Mouse (Mus musculus): ENCODE results near the gene Foxn4.

The Foxn4 gene

DNA sequence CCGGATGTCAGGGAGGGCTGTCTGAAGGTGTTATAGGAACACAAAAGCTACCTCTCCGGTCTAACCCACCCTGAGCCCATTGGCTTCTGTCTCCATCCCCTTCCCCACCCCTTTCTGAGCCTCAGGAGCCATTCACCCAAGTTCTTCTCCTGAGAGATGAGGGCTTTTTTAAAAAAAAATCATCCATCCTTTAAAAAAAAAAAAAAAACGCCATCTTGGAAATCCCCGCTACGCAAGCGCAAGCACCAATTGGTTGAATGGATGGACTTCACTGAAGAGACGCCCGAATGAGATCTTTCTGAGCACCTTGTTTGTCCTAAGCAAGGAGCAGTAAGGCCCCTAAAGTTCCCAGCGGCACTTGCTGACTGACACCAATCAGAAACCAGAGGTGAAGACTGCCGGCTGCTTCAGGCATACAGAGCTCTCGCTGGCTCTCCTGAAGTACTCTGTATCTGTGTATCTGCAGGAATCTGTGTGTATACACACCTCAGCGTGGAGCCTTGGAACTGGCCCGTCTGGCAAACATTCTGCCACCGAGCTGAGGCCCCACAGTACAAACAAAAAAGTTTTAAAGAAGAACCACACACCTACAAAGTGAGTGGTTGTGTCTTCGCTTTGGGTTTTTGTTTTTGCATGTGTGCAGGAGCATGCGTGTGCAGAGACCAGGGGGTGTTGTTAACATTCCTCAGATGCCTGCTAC lies 13.4 kb upstream of the Foxn4 start:
- H3K27me3 ChIP-seq (ENCODE audit: control insufficient read depth, insufficient read depth, low read length, poor library complexity, severe bottlenecking), result no peaks in the 10 kb centered on the region; the same call in 1 of the 2 replicates
- no peaks in the 10 kb centered on the region for H3K36me3 ChIP-seq (ENCODE audit: control insufficient read depth, insufficient read depth, low read length, poor library complexity, severe bottlenecking)
- DNase-seq (ENCODE audit: low read depth, low spot score), result no peak

DNA sequence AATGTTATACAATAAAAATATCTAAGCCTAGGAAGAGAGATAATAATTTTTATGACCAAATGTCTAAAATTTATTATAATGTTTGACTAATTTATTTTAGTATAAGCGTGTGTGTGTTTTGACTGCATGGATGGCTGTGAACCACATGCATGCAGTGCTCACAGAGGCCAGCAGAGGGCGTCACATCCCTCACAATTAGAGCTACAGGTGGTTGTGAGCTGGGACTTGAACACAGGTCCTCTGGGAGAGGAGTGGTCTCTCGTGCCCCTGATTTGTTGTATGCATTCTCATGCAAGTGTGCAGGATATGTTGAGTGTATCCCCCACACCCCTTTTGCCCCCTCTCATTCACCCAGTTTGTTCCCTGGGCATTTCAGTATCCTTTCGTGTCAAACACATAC lies 12.5 kb upstream of the Foxn4 start:
- no peaks in the 10 kb centered on the region; the same call in 1 of the 2 replicates for H3K27me3 ChIP-seq (ENCODE audit: control insufficient read depth, insufficient read depth, low read length, poor library complexity, severe bottlenecking)
- H3K36me3 ChIP-seq (ENCODE audit: control insufficient read depth, insufficient read depth, low read length, poor library complexity, severe bottlenecking), result no peaks in the 10 kb centered on the region
- DNase-seq (ENCODE audit: low read depth, low spot score), result no peak

DNA sequence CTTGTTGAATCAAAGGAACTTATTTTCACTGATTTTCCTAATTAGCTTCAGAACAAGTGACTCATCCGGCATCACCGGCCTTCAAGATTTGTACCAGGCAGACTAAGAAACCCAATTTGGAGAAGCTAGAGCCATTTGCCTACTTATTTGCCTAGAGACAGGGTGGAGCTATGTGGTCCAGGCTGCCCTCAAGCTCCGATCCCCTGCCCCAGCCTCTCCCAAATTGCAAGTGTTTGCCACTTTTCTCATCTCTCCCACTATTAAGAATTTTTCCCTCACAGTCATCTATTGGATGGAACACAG lies 11.7 kb upstream of the Foxn4 start:
- no peaks in the 10 kb centered on the region; the same call in 1 of the 2 replicates for H3K27me3 ChIP-seq (ENCODE audit: control insufficient read depth, insufficient read depth, low read length, poor library complexity, severe bottlenecking)
- H3K36me3 ChIP-seq (ENCODE audit: control insufficient read depth, insufficient read depth, low read length, poor library complexity, severe bottlenecking), result no peaks in the 10 kb centered on the region
- DNase-seq (ENCODE audit: low read depth, low spot score), result no peak

DNA sequence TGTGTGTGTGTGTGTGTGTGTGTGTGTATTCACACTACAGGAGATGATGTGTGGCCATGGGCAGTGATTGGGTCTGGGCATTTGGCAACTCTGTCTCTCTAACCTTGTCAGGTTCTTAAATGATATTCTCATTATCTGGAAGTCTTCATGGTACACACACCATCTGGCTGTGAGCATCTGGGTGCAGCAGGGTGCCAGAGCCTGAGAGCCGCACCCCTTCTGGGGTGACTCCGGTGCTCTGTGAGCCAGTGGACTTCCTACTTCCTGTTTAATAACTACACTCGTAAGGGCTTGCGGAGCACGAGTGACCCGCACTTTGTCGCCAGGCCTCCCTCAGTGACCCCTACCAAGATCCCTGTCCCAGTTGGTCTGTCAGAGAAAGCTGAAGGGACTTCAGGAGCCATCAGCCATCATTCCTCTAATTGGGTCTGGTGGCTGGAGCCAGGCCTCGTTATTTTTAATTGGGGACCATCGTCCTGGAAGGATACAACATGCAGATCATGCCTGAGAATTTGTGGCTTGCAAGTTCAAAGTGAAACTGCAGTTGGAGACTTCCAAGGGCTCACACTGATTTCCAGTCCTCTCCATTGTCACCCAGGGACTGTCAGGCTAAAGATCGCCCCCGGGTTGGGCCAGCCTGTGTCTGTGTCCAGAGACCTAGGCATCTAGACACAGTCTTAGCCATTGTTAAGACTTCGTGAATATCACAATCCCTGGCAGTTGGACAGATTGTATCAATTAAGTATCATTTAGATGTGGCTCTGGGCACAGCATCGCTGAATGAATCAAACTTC lies 11.2 kb upstream of the Foxn4 start:
- Histone ChIP-seq H3K27me3 (ENCODE audit: control insufficient read depth, insufficient read depth, low read length, poor library complexity, severe bottlenecking) (no peaks in the 10 kb centered on the region; the same call in 1 of the 2 replicates), H3K36me3 (ENCODE audit: control insufficient read depth, insufficient read depth, low read length, poor library complexity, severe bottlenecking) (no peaks in the 10 kb centered on the region)
- DNase-seq (ENCODE audit: low read depth, low spot score), result no peak

DNA sequence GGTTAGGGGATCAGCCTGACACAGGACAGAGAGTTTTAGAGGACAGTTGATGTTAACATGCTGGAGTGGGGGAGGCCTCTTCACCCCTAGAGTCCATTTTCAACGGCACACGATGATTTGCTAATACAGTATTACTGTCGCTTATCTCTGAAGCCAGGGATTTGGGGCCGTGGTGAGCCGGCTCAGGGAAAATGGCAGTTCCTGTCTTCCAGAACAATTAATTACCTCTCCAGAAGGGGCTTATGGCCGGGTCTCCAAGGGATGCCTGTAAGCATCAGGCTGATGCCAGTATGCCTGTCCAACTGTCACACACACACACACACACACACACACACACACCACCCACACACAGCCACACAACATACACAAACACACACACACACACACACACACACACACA lies 8.7 kb upstream of the Foxn4 start:
- Histone ChIP-seq H3K27me3 (ENCODE audit: control insufficient read depth, insufficient read depth, low read length, poor library complexity, severe bottlenecking) (no peaks in the 10 kb centered on the region), H3K36me3 (ENCODE audit: control insufficient read depth, insufficient read depth, low read length, poor library complexity, severe bottlenecking) (no peaks in the 10 kb centered on the region)
- no peak for DNase-seq (ENCODE audit: low read depth, low spot score)

DNA sequence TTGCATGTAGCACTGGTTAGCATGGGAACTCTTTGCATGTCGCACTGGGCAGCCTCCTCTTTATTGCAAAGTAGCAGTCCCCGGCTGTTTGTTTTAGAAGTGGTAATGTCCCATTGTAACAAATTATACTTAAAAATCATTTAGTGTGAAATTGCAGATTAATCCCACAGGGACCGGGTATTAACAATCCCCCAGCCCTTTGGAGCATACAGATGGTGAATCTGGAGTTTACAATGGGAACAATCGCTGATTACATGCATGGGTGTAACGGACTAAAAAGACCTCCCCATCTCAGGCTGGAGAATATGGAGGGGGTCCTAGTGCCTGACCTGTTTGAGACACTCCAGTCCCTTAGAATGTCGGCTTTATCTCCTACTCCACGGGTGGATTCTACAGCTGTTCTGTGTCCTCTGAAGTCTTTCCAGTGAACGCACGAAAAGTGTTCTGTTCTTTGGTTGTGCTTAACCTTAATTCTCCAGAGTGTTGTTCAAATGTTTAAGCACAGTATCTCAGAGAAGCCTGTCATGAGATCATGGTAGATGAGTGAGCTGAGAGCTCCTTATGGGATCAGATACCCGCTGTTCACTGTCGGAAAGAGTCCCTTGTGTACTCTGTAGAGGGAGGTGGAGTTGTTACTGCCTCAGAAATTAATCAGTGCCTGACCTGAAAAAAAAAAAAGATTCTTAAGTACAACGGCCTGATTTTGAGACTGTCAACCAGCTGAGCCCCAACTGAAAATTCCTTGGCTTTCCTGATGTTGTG lies 6.0 kb upstream of the Foxn4 start:
- Histone ChIP-seq H3K27me3 (ENCODE audit: control insufficient read depth, insufficient read depth, low read length, poor library complexity, severe bottlenecking) (no peaks in the 10 kb centered on the region), H3K36me3 (ENCODE audit: control insufficient read depth, insufficient read depth, low read length, poor library complexity, severe bottlenecking) (no peaks in the 10 kb centered on the region)
- no peak for DNase-seq (ENCODE audit: low read depth, low spot score)

DNA sequence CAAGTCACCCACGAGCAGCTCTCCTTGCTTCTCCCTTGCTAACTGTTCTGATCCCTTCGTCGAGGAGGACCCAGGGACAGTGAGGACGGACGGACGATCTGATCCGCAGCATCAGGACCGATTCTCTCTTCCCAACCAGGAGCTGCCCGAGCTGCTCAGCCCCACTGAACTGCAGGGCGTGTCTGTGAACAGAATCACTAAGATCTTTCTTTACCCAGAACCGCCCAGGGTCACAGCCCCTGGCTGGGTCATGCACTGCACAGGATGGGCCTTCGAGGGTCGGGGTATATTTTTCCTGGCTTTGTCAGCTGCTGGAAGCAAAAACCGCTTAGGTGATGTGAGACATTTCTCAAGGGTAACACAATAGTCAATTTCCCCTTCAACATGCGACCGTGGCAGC lies 2.4 kb upstream of the Foxn4 start:
- Histone ChIP-seq H3K36me3 (ENCODE audit: control insufficient read depth, insufficient read depth, low read length, poor library complexity, severe bottlenecking) (no peaks in the 10 kb centered on the region), H3K27me3 (ENCODE audit: control insufficient read depth, insufficient read depth, low read length, poor library complexity, severe bottlenecking) (no peaks in the 10 kb centered on the region)
- no peak for DNase-seq (ENCODE audit: low read depth, low spot score)

DNA sequence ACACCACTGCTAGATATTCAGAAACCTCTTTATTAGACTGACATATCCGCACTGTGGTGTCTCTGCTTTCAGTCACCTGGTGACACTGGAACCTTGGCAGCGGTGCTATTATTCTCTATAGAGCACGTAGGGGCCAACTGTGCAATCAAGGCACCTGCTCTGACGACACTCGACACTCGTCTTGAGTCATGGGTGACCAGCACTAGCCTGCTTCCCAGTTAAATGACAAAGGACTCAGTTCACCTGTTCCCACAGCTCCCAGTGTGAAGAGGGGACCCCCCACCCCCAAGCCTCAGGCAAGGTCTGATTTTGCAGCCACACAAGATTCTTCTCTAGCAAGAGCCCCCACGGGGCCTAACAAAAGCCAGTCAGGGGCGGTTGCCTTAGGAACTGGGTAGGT lies 1.7 kb upstream of the Foxn4 start:
- DNase-seq (ENCODE audit: low read depth, low spot score), result no peak
- Histone ChIP-seq H3K27me3 (ENCODE audit: control insufficient read depth, insufficient read depth, low read length, poor library complexity, severe bottlenecking) (no peaks in the 10 kb centered on the region), H3K36me3 (ENCODE audit: control insufficient read depth, insufficient read depth, low read length, poor library complexity, severe bottlenecking) (no peaks in the 10 kb centered on the region)

DNA sequence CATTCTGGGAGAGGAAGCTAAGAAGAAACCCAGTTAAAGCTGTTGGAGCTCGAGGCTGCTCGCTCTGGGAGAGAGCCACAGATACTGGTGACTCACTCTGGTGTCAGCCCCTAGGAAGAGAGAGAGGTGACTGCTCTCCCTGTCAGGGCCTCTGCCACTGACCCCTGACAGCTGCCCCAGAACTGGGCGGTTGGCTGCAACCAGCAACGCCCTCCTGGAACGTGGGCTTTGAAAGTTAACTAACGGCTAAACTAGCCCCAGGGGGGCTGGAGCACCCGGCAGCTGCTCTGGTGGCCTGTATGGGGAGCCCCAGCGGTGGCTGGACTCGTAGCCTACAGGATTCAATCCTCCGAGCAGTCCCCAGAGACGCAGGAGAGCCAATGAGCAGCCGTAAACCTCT lies 3.6 kb downstream of the Foxn4 start:
- Histone ChIP-seq H3K36me3 (ENCODE audit: control insufficient read depth, insufficient read depth, low read length, poor library complexity, severe bottlenecking) (no peaks in the 10 kb centered on the region), H3K27me3 (ENCODE audit: control insufficient read depth, insufficient read depth, low read length, poor library complexity, severe bottlenecking) (no peaks in the 10 kb centered on the region)
- DNase-seq (ENCODE audit: low read depth, low spot score), result no peak

DNA sequence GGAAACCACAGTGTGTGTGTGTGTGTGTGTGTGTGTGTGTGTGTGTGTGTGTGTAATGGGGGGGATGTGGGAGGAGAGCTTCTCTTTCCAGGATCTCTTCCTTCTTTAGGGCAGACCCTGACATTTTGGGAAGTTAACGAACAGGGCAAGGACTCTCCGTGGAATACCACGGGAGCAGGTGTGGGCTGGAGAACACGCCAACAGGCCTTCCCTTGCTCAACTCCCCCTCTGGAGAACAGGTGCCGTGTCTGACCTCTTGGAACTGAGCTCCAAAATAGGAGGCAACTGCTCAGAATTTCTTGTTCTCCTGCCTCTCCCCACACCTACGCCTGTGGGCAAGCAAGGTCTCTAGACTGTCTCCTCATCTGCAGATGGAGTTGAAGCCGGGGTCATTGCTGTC lies 4.1 kb downstream of the Foxn4 start:
- no peaks in the 10 kb centered on the region for H3K27me3 ChIP-seq (ENCODE audit: control insufficient read depth, insufficient read depth, low read length, poor library complexity, severe bottlenecking)
- no peaks in the 10 kb centered on the region for H3K36me3 ChIP-seq (ENCODE audit: control insufficient read depth, insufficient read depth, low read length, poor library complexity, severe bottlenecking)
- no peak for DNase-seq (ENCODE audit: low read depth, low spot score)

DNA sequence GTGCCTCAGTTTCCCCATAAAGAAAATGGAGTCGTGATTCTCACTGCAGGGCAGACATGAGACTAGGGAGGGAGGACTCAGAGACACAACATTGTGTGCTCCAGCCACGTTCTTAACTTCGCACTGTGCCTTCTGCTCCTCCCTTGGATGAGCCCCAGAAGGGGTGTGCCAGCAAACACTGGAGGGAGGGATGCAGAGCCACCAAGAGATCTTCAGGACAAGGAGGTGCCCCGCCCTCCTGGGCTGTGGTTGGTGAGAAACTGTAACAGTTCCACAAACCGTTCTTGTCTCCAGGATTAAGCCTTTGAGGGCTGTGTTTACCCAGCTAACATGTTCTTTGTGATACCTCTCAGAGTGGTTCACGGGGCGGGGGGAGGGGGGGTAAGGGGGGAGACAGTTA lies 5.0 kb downstream of the Foxn4 start:
- Histone ChIP-seq H3K36me3 (ENCODE audit: control insufficient read depth, insufficient read depth, low read length, poor library complexity, severe bottlenecking) (no peaks in the 10 kb centered on the region), H3K27me3 (ENCODE audit: control insufficient read depth, insufficient read depth, low read length, poor library complexity, severe bottlenecking) (no peaks in the 10 kb centered on the region)
- DNase-seq (ENCODE audit: low read depth, low spot score), result no peak

DNA sequence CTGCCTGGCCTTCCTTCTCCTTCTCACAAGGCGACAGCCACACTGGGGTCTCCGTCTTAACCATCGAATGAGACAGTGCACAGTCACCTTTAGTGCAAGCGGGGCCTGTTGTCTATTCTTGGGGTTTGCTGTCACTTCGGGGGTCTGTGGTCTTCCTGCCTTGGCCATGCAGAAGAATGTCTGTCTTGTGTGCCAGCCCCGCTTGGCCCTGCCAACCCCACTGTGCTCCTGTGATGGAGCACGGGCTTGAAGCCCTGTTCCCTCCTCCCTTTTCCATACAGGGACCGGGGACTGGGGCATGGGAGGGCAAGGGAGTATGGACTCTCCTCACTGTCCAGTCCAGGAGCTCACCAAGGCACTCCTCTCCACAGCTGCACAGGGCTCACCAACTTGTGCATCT lies 8.8 kb downstream of the Foxn4 start:
- DNase-seq (ENCODE audit: low read depth, low spot score), result no peak
- Histone ChIP-seq H3K27me3 (ENCODE audit: control insufficient read depth, insufficient read depth, low read length, poor library complexity, severe bottlenecking) (no peaks in the 10 kb centered on the region), H3K36me3 (ENCODE audit: control insufficient read depth, insufficient read depth, low read length, poor library complexity, severe bottlenecking) (no peaks in the 10 kb centered on the region)

DNA sequence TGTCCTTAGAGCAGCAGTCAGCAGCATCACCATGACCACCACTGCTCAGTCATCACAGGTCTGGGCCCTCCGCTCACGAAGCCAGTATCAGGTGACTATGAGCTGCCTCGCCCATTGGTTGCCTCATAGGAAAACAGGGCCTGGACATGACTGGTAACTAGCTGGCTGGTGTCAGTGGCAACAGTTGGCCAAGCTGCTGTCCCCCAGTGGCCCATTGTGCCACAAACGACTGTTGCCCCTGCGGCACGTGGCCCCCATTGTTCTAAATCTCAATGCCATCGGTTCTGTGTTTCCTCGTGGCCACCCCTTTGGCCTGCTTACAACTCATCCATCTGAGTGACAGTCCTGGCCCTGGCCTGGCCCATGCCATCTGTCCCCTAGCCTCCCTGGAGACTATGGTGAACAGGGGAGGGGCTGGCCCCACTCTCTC lies 9.6 kb downstream of the Foxn4 start:
- Histone ChIP-seq H3K36me3 (ENCODE audit: control insufficient read depth, insufficient read depth, low read length, poor library complexity, severe bottlenecking) (no peaks in the 10 kb centered on the region), H3K27me3 (ENCODE audit: control insufficient read depth, insufficient read depth, low read length, poor library complexity, severe bottlenecking) (no peaks in the 10 kb centered on the region)
- DNase-seq (ENCODE audit: low read depth, low spot score), result no peak

DNA sequence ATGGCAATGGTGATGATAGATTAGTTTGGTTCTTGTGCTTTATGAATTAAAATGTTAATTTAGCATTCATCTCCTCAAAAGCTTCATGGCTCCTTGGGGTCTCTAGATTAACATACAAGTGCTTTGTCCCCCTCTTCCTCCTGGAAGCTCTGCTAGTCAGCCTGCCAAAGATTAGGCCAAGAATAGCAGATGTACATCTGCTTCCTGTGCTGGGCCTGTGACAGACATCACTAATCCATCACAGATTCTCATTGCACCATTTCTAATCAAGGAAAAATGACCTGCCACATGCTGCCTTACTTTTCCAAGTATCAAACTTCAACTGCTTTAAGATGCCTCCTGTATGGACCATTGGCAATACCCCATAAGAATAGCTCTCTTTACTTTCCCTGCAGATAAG lies 12.1 kb downstream of the Foxn4 start:
- no peaks in the 10 kb centered on the region for H3K36me3 ChIP-seq (ENCODE audit: control insufficient read depth, insufficient read depth, low read length, poor library complexity, severe bottlenecking)
- no peak for DNase-seq (ENCODE audit: low read depth, low spot score)
- no peaks in the 10 kb centered on the region for H3K27me3 ChIP-seq (ENCODE audit: control insufficient read depth, insufficient read depth, low read length, poor library complexity, severe bottlenecking)

DNA sequence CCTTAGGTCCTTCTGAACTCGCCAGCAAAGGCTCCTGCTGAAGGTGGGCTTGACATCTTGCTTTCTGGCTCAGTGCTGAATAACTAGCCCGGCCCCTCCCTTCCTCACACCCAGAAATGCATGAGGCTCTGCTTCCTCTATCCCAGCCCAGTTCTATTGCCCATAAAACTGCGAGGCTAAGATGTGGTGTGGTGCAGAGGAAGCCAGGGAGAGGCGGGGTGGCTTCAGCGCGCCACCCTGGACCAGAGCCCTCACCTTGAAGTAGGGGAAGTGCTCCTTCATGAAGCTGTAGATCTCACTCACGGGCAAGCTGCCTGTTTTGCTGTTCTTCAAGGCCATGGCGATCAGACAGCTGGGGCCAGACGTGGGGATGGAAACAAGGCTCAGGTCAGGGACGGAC lies 14.1 kb downstream of the Foxn4 start:
- DNase-seq (ENCODE audit: low read depth, low spot score), result no peak
- Histone ChIP-seq H3K27me3 (ENCODE audit: control insufficient read depth, insufficient read depth, low read length, poor library complexity, severe bottlenecking) (no peaks in the 10 kb centered on the region), H3K36me3 (ENCODE audit: control insufficient read depth, insufficient read depth, low read length, poor library complexity, severe bottlenecking) (no peaks in the 10 kb centered on the region)
